Mouse (Mus musculus) inflammation-experienced regulatory T-cells, adult 6 months (primary cell): ENCODE data around the gene Tns3. TPM values are rescaled to one million over a fixed set of nuclear protein-coding genes. Genes with fewer than 3 reads are reported as not detected.

ENCODE experiments used
- ATAC-seq: one replicate; pipeline ENCODE4 v1.8.0; 2017
- polyA plus RNA-seq, 3 experiments: library from polyadenylated mRNA; unstranded; fragments of 100-300 nt; shearing (Covaris generic); gene quantifications; one replicate each; pipeline ENCODE4 v1.2.1; 2017

Gene Tns3
- polyA plus RNA-seq, 3 experiments from 2014 or later = 0.26 TPM; not detected in 2

DNA sequence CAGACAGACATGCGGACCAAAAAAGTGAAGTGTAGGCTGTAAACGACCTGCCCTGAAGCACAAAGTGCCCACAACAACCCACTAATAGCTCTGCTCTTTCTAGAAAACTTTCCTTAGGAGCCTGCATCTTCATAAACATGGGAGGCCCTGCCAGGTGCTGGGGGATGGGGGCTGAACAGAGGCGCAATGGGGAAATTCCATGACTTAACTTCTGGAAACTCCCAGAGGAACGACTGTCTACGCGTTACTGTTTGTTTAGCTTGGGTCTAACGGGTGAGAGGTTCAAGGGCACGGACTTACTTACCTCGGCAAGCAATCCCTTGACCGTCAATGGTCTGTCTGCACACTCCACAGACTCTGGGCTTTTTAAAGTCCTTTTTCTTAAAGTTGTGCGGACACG lies 48.9 kb downstream of the Tns3 start:
- no peak for ATAC-seq

GRCm38 (mm10) chr11:8610456-8610855 lies 53.9 kb downstream of the Tns3 start:
- no peak for ATAC-seq

GRCm38 (mm10) chr11:8609873-8610272 lies 54.5 kb downstream of the Tns3 start:
- ATAC-seq = no peak

GRCm38 (mm10) chr11:8607123-8607522 lies 57.2 kb downstream of the Tns3 start:
- ATAC-seq = no peak

- ATAC-seq = no peak
These were observed 59.4 kb downstream of the Tns3 start for GRCm38 (mm10) chr11:8604789-8605569.

DNA sequence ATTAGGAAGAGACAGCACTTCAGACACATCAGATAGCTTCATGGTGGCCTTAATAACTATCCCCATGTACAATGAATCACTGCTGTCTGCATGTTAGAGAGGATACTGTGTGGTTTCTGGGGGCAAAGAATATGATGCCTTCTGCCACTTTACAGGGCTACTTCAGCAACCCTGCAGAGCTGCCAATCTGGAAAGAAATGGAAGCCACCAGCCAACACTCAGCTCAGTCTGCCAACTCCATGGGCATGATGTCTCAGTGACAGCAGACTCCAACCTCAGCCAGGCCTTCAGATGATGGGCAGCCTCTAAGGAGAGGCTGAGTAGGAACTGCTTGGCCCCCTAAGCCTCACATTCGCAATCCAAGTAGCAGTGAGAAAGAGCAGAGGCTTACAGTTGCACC lies 61.7 kb downstream of the Tns3 start:
- no peak for ATAC-seq

- ATAC-seq = no peak
These were observed 62.9 kb downstream of the Tns3 start for GRCm38 (mm10) chr11:8601411-8601821.

DNA sequence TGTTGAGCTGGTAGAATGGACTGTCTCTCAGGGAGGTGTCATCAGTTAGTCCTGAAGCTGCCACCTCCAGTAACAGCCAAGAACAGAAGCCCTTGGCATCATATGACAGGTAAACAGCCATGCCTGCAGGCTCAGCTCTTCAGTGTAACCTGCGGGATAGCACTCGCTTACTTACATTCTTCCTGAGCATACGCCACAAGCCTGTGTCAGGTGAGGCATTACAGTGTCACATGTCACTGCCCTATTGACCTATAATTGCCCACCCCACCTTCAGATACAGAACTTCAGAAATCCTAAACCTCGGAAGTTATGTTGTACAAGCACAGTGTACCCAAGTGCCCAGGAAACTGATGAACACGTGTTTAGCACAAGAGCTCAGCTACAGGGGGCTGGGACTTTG lies 68.7 kb downstream of the Tns3 start:
- ATAC-seq = no peak

GRCm38 (mm10) chr11:8593172-8593571 lies 71.2 kb downstream of the Tns3 start:
- ATAC-seq = no peak

DNA sequence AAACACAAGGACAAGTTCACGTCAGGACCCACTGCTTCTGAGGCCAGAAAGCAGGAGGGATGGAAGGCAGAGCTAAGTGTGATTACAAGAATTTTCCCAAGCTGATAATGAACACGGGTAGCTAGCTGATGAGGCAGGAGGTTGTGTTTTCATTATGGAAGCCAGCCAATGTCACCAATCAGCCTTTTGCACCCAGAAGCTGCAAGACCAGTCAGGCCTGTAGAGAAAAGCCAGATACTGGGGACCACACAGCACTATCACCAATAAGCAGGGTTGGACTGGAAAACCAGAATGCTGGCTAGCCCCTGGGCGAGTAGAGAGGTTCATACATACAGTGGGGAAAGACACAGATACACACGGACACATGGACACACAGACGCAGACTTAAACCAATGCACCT lies 73.1 kb downstream of the Tns3 start:
- ATAC-seq = no peak

DNA sequence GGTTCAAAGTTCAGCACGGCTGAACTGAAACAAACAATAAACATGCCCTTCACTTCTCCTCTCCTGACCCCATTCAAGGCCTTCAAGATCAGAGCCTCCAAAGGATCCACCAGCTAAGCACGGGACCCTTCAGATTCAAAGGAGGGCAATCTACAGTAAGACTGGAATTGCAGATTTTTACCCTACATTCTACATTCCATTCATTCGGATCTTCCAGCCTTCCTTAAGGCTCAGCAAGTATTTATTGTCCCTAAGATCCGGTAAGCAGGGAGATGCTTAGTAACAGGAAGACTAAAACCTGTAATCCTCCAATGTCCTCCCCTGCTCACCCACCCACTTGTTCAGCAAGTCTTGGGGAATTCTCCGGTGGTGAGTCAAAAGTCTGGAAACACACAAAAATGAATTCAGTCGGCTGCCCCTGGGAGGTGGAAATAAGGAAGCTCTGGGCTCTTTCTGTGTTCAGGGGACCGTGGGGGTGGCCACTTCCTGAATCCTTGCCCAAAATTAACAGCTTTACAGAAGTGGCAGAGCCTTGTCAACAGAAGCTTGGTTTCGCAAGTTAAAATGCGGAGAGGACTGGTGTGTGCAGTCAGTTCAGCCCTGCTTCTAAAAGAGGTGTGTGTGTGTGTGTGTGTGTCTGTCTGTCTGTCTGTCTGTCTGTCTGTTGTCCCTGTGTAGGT lies 75.0 kb downstream of the Tns3 start:
- no peak for ATAC-seq

DNA sequence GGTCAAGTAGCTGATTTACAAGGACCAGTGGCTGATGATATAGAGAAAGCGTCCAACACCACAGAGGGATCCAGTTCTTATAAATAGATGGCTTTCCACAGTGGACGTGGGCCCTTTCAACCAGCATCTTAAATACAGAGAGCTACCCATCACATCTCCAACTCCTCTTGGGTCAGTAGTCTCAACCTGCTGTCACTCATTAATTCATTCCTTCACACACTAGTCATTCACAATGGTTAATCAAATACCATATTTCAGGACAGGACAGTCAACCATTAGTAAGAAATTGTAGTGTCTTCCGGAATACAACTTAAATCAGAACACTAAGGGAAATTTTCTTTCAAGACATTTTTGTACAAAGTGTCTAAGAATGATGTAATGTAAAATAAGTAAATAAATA lies 76.4 kb downstream of the Tns3 start:
- no peak for ATAC-seq

DNA sequence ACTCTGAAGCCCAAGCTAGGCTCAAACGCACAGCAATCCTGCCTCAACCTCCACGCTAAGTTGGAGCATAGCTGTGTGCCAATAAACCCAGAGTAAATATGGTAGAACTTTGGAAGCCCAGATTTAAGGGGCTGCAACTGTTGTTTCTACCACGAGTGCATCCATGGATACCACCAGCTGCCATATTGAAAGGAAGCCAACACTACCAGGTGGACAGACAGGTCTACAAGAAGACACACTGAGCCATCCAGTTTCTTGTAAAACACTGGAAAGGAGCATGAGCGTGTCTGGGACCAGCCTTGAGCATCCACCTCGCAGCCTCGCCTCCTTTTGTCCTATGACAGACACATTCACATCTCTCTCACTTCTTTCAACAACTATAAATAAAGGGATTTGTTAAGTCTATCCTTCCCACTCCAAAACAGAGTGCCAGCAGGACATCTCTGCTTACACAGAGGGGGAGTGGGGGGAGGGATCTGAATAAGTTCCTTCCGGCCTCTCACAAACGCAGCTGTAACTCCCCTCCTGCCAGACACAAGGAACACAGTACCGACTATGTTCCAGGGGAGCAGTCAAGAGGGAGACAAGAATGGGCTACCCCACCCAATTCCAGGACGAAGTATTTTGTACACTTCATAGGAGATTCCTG lies 77.2 kb downstream of the Tns3 start:
- no peak for ATAC-seq

DNA sequence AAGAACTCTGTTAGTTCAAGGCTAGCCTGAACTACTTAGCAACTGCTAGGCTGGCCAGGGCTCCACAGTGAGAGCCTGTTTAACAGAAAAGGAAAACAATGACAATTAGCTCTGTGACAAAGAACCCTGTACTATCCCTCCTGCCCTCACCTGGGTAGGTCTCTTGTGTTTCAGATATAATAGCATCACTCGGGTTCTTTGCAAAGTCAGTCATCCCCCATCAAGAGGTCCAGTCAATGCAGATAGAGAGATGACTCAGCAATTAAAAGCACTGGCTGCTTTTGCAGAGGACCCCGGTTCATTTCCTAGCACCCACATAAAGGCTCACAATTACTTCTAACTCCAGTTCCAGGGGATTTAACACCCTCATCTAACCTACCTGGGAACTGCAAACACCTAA lies 78.0 kb downstream of the Tns3 start:
- ATAC-seq = no peak

GRCm38 (mm10) chr11:8585686-8586085 lies 78.6 kb downstream of the Tns3 start:
- no peak for ATAC-seq

DNA sequence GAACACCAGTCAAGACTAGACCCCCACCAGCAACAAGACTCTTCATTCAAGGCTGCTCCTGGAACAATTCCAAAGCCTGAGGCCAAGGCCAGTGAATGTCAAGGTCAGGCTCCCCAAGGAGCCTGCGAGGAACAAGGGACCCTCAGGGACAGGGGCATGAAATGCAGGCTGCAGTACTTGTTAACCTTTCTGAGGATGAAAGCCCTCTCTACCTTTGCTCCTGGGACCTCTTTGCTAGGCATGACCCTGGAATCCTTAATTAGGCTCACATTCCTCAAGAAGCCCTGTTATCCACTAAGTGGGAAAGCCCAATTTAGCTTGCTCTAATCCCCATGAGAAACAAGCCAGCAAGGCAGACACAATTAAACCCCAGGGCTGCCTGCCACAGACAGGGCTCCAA lies 79.4 kb downstream of the Tns3 start:
- ATAC-seq = no peak

- no peak for ATAC-seq
These were observed 80.0 kb downstream of the Tns3 start for GRCm38 (mm10) chr11:8584307-8584706.

DNA sequence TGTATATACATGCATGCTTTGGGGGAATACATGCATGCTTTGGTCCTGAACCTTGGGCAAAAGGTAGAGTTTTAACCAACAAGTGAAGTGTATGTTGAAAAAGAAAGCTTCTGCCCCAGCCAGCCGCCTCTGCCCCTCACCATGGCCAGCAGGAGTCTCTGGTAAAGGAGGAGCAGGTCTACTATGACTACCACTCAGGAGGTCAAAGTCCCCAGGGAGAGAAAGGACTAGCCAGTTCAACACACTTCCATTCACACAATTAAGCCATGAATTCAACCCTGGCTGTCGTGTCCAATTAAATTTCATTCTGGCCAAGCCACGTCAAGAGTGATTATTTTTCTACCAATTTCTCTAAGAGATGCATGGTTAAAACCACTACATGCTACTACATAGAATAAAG lies 81.2 kb downstream of the Tns3 start:
- ATAC-seq = no peak

DNA sequence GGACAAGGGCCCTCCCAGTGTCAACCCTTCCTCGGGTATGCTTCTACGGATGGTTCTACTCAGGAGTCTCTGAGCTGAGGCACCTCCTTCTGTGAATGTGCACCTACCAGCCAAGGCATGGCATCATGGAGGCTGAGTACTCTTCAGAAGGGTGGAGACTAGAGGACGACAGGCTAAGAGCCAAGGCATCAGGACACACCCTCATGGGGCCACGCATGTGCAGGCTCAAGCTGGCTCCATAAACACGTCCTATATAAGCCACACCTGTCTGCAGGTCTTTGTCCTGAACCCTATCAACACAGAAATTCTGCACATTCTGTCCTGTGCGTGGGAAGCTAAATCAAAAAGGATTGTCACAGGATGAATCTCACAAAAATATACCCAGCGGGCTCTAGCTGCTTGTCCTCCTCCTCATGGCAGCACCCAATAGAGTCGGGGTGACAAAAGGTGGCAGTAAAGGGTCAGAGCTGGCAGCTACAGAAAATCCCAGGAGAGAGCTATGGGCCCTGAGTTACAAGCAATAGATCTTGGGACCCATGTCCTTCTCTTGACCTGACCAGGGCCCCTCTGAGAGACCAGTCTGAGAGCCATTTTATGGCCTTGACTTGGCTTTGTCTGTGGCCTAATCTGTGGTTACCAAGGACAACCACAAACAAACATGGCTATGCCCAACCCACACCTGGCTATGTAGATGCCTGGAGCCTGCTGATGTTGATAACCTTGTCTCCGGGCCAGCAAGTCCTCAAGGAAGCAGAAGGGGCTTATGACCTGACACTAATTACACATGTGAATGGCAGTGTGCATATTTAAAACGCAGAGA lies 82.0 kb downstream of the Tns3 start:
- no peak for ATAC-seq

DNA sequence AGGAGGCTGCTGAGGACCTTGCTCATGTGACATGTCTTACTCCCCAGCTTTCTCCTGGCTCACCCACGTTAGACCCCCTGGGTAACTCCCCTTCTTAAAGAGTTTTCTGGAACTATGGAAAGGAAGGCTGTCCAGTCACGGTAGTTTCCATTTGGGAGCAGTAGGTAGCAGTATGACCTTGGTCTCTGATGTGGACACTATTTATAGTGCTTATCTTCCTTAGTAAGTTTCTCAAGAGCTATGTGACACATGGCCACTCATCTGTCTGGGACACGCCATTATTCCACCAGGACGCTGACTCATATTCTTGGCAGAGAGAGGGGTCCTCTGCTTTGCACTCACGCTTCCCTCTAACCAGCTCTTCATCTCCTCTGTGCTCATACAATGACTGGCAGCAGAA lies 84.5 kb downstream of the Tns3 start:
- ATAC-seq = no peak

DNA sequence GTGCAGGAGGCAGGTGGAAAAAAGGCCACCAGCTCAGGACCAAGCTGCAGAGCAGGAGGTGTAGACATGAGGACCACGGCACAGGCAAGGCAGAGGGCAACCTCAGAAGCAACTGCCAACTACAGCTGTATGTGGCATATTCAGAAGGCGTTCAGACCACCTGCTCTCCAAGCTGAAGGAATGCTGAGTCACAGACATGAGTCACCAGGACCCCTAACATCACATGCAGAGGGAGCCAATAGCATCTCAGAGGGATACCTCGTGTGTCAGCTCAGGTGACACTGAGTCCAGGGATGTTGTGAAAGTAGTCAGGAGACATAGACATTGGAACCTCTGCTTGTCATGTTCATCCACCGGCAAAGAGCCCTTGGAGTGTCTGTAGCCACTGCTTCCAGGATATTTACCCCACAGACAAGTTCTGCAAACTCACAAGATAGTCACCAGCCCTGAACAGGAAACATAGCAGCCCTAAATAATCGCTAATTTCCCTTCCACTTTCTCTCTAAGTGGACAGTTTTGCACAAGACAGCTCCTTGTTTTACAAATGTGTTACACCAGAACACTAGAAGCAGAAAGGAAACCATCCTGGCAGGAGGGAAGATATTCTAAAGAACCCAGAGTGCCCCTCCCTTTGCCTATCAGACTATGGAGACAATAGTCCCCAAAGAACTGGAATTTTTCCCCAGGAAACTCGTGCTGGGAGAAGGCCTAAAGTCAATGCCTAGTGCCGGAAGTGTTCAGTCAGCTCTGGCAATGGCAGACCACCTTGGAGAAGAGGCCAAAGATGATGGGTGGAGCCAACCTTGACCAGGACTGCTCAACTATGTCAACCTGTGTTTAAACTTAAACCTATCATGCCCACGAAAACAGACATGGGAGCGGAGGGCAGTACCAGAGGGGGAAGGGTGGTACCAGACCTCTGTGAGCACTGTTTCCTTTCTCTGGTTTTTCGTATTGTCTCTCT lies 88.8 kb downstream of the Tns3 start:
- no peak for ATAC-seq

- no peak for ATAC-seq
These were observed 89.8 kb downstream of the Tns3 start for GRCm38 (mm10) chr11:8574562-8574961.
